Mouse (Mus musculus): ENCODE measurements around the gene Bahcc1.

DNA sequence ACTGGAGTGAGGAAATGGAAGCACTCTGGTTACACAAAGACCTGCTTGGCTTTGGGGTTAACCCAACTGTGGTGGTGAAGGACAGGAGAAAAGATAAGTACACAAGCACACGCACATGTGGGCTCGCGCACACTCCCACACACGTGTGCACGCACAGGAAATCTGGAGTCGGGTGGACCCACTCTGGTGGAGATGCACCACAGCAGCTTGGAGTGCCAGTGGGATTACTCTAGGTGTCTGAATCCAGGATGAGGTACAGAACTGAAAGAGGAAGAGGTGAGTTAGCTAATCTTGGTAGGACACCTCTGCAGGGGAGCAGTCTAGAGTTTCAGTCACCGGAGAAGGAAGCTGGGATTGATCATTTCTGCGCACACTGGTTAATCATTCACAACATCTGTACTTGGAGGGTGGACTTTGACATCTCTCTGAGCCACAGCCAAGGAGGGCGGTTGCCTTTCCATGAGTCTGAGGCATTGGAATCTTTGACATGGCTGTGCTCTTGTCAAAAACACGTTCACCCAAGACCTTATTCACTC, 107.3 kb downstream of the Bahcc1 start:
- TF ChIP-seq POLR2A (IDR thresholded peaks at IDR 0.05; ENCODE audit: extremely low read depth, insufficient read depth, low read length) (no peak), CTCF (IDR thresholded peaks at IDR 0.05; ENCODE audit: extremely low read depth, insufficient read depth, low read length) (no peak)

Data from cortical plate, adult 2 months (tissue).